ENCODE assay signal across 8 mouse cellular contexts in the genomic region with DNA sequence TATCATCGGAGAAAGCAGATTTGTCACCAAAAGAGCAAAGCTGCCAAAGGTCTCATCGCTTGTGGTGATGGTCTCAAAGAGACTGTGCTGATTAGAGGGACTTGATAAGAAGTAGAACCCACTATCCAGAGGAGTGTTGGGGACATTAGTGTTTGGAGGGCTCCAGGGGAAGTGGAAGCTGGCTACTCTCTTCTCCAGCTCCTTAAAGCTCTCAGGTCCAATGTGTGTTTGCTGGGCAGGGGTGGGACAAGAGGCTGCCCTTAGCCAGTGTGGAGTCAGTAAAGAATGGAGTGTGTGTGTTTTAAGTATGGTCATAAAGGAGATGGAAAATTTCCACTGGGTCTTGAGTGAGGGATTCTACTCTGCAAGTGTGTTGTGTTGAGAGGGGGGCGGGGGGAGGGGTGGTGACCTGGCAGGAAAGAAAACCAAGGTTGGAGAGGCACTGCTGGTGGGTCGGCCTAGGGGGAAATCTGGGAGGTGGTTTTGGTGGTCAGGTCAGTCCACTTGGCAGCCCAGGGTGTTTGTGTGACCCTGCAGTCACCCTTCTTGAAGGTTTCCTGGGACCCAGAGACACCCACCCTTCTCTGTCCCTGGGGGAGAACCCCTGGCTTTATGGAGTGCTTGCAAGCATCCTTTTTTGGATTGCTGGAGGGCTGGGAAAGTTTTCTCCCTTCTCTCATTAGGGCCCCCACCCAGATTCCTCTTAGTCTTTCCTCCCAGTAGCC. TPM values are rescaled to one million over a fixed set of nuclear protein-coding genes. Genes with fewer than 3 reads are reported as not detected.
DNase-seq lines count a peak whose midpoint lies in the region; ATAC-seq and TF ChIP-seq lines count a peak whose summit lies in the region.

No protein-coding gene starts in this region.

- H3K4me1 ChIP-seq in heart, embryonic 10.5 days = peaks cover 30% of the 10 kb centered on the region
- H3K4me1 ChIP-seq in heart, embryonic 14.5 days (ENCODE audit: control insufficient read depth in 2 of 2, insufficient read depth in 2 of 2, low read length in 2 of 2) = peaks cover 16 to 27% of the 10 kb centered on the region in 2 experiments
- peaks cover 32% of the 10 kb centered on the region for H3K4me1 ChIP-seq in limb, embryonic 14.5 days (ENCODE audit: control insufficient read depth, insufficient read depth, low read length)
- H3K4me1 ChIP-seq in neural tube, embryonic 14.5 days (ENCODE audit: control insufficient read depth, insufficient read depth, low read length) = peaks cover 16% of the 10 kb centered on the region; the same call in 1 of the 2 replicates

- no peak for TF ChIP-seq POLR2A in limb, embryonic 14.5 days (IDR thresholded peaks at IDR 0.05; ENCODE audit: borderline replicate concordance, extremely low read depth, insufficient read depth, insufficient read length)

- H3K4me2 ChIP-seq in heart, embryonic 14.5 days (ENCODE audit: low read length) = peak overlapping the region; percentile 92
- H3K4me2 ChIP-seq in limb, embryonic 14.5 days (replicated peaks; ENCODE audit: low read depth, low read length, severe bottlenecking) = peak overlapping the region; percentile 68
- H3K4me2 ChIP-seq in neural tube, embryonic 14.5 days (ENCODE audit: low read depth, low read length) = peak overlapping the region; percentile 96

- H3K27me3 ChIP-seq in heart, embryonic 10.5 days (ENCODE audit: insufficient read depth, poor library complexity, severe bottlenecking) = peaks cover 15% of the 10 kb centered on the region
- no peaks in the 10 kb centered on the region; the same call in 1 of the 2 replicates for H3K27me3 ChIP-seq in heart, embryonic 14.5 days (ENCODE audit: control insufficient read depth, insufficient read depth, low read length)
- H3K27me3 ChIP-seq in limb, embryonic 14.5 days (ENCODE audit: control insufficient read depth, insufficient read depth, low read length) = no peaks in the 10 kb centered on the region
- peaks cover 7% of the 10 kb centered on the region; the same call in 1 of the 2 replicates for H3K27me3 ChIP-seq in neural tube, embryonic 14.5 days (ENCODE audit: control insufficient read depth, insufficient read depth, low read length)

- H3K27ac ChIP-seq in heart, embryonic 10.5 days = peak overlapping the region; percentile 90
- H3K27ac ChIP-seq in heart, embryonic 14.5 days (replicated peaks in 1 of 2; ENCODE audit: control insufficient read depth in 1 of 2, insufficient read depth in 1 of 2, low read depth in 2 of 2, low read length in 2 of 2) = peak overlapping the region; percentile 88
- peak overlapping the region; percentile 78 for H3K27ac ChIP-seq in limb, embryonic 14.5 days (replicated peaks; ENCODE audit: low read depth, low read length)
- H3K27ac ChIP-seq in neural tube, embryonic 14.5 days (ENCODE audit: low read depth, low read length) = 0 out of 2 replicates have a peak overlapping the region, but pooled peaks have one; percentile 19

- DNase-seq in heart, embryonic 10.5 days (ENCODE audit: low spot score) = no peak
- DNase-seq in heart, postnatal 4 days = no peak
- no peak for DNase-seq in limb, embryonic 14.5 days (ENCODE audit: low spot score)
- no peak for DNase-seq in cerebellum, adult 11-12 months
- DNase-seq in left cerebral cortex, postnatal 36 days (ENCODE audit: low spot score in 2 of 2) = no peak

- intact Hi-C loops in left cerebral cortex, postnatal 36 days (cut with DNase I) = loop anchor here (5.0 kb wide), 1 partner anchor 41 kb away; no protein-coding TSS in a partner anchor

- 2% methylated on average over 4 of the region's 4 CpGs for WGBS in heart, embryonic 10.5 days
- WGBS in heart, embryonic 14.5 days = 8% methylated on average over 4 of the region's 4 CpGs
- 17% methylated on average over 4 of the region's 4 CpGs for WGBS in limb, embryonic 14.5 days
- 22% methylated on average over 4 of the region's 4 CpGs for WGBS in neural tube, embryonic 14.5 days

- no peak for ATAC-seq in heart, embryonic 14.5 days (ENCODE audit: insufficient number of reproducible peaks, insufficient read depth, low FRiP score, low read depth)
- ATAC-seq in limb, embryonic 14.5 days (ENCODE audit: low FRiP score, low read depth) = no peak
- ATAC-seq in neural tube, embryonic 14.5 days (ENCODE audit: low read depth) = no peak
- no peak for ATAC-seq in megakaryocyte-erythroid progenitor cell, adult 5-6 weeks (replicated peaks; ENCODE audit: low FRiP score, low TSS enrichment, poor library complexity, severe bottlenecking)

- H3K4me3 ChIP-seq in heart, embryonic 10.5 days = peak overlapping the region; percentile 83
- peak overlapping the region; percentile 77 to 79 for H3K4me3 ChIP-seq in heart, embryonic 14.5 days (ENCODE audit: control insufficient read depth in 1 of 2, insufficient read depth in 1 of 2, low read depth in 1 of 2, low read length in 2 of 2)
- peak overlapping the region; percentile 56 for H3K4me3 ChIP-seq in limb, embryonic 14.5 days (replicated peaks; ENCODE audit: low read length)
- H3K4me3 ChIP-seq in neural tube, embryonic 14.5 days (ENCODE audit: low read depth, low read length) = peak overlapping the region; percentile 45

- H3K9ac ChIP-seq in heart, embryonic 14.5 days (ENCODE audit: low read length) = peak overlapping the region; percentile 94
- peak overlapping the region; percentile 76 for H3K9ac ChIP-seq in limb, embryonic 14.5 days (ENCODE audit: low read depth, low read length, severe bottlenecking)
- H3K9ac ChIP-seq in neural tube, embryonic 14.5 days (replicated peaks; ENCODE audit: low read depth, low read length) = peak overlapping the region; percentile 68; the same call in 1 of the 2 replicates

- H3K9me3 ChIP-seq in heart, embryonic 10.5 days = no peaks in the 10 kb centered on the region
- no peaks in the 10 kb centered on the region for H3K9me3 ChIP-seq in heart, embryonic 14.5 days (ENCODE audit: control insufficient read depth, low read length)
- no peaks in the 10 kb centered on the region for H3K9me3 ChIP-seq in limb, embryonic 14.5 days (ENCODE audit: control insufficient read depth, low read length)
- H3K9me3 ChIP-seq in neural tube, embryonic 14.5 days (ENCODE audit: control insufficient read depth, low read length) = no peaks in the 10 kb centered on the region

- H3K36me3 ChIP-seq in heart, embryonic 10.5 days = 0 out of 2 replicates have a peak, but pooled peaks cover 1% of the 10 kb centered on the region
- H3K36me3 ChIP-seq in heart, embryonic 14.5 days (ENCODE audit: control insufficient read depth, insufficient read depth, low read length) = peaks cover 23% of the 10 kb centered on the region
- peaks cover 15% of the 10 kb centered on the region for H3K36me3 ChIP-seq in limb, embryonic 14.5 days (ENCODE audit: control insufficient read depth, insufficient read depth, low read length)
- H3K36me3 ChIP-seq in neural tube, embryonic 14.5 days (ENCODE audit: control insufficient read depth, insufficient read depth, low read length) = no peaks in the 10 kb centered on the region

RNA-seq across cellular contexts. Expression of a gene that starts 1.6 kb away (rescaled TPM):
- 44.7 and 47.2 TPM in 2 replicates for polyA plus RNA-seq in heart, embryonic 10.5 days (2016; fragmentation: Nextera tagmentation; extraction: Ambion mirVana)
- total RNA-seq in heart, postnatal 4 days (2021) = 100 to 1,000 TPM; 139 to 143 TPM
- 91.0 and 92.7 TPM in 2 replicates for polyA plus RNA-seq in heart, embryonic 14.5 days (2014; fragmentation: Nextera tagmentation; extraction: Ambion mirVana)
- 57.4 and 73.3 TPM in 2 replicates for polyA plus RNA-seq in limb, embryonic 14.5 days (2012; rRNA removed)
- 66.5 and 75.1 TPM in 2 replicates for polyA plus RNA-seq in limb, embryonic 14.5 days (2014; fragmentation: Nextera tagmentation; extraction: Ambion mirVana)
- 45.0 and 57.8 TPM in 2 replicates for polyA plus RNA-seq in neural tube, embryonic 14.5 days (2014; fragmentation: Nextera tagmentation; extraction: Ambion mirVana)
- total RNA-seq in megakaryocyte-erythroid progenitor cell, adult 5-6 weeks (2014; fragmentation: Nextera tagmentation) = 1.6 TPM in 1 of 2 replicates, not detected in the other
- total RNA-seq in megakaryocyte-erythroid progenitor cell, adult 5-6 weeks (2017) = 2.4 and 2.7 TPM in 2 replicates
- 10 to 100 TPM; 53.4 to 70.4 TPM for total RNA-seq in left cerebral cortex, postnatal 36 days (2021)

Comparison
In these comparisons a context has a peak if more than half of its experiments do, and no peak if none do; other contexts are left out.
1. H3K27ac ChIP-seq: peak in every context shown above with its lines; median percentile 90 in heart, embryonic 10.5 days; 88 in heart, embryonic 14.5 days; 78 in limb, embryonic 14.5 days; 19 in neural tube, embryonic 14.5 days.